Mouse (Mus musculus) kidney, postnatal 36 days (tissue): ENCODE results near the gene Rbfox3.
A peak's percentile ranks its signal among the peaks of the same experiment; 100 is the strongest.

Source experiments
- DNase-seq, 2 experiments: peaks; one replicate each; pipeline ENCODE4 v3.0.0; 2021 to 2022; ENCODE audit warnings: mixed read lengths in 2 of 2

Rbfox3 gene

DNA sequence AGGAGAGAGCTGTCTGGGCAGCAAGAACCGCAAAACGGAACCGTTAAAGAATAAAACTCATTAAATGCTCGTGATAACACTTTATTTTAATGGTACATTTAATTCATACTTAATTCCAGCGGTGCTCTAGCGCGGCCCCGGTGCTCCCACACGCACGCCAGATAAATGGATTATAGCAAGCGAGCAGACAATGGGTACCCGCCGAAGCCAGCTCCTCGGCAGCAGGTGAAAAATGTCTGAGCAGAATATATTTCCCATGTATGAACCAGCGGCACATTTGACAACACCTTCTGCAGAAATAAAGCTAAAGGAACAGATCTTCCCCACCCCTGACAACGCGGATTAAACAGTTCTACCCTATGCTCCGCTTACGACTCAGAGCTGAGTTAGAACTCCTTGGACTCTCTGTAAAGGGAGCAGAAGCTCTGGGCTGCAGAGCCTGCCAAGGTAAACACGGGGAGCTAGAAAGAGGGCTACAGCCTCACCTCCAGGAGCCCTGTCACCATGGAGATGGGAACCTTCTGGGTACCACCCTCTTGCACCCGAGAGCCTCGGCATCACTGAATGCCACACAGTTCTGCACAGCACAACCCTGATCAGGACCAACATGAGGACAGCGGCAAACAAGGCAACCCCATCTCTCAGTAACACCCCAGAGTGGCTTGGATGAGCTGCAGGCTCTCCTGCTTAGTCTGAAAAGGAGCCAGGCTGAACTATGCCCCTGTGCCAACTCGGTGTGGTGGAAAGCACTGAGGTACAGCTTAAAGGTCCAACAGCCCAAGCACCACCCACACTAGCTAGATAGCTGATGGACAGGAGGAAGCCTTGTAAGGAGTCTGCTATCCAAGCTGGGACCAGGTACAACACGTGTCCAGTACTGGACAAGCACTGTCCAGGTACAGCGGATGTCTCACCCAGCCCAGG lies 196.5 kb downstream of the Rbfox3 start:
- DNase-seq = no peak

DNA sequence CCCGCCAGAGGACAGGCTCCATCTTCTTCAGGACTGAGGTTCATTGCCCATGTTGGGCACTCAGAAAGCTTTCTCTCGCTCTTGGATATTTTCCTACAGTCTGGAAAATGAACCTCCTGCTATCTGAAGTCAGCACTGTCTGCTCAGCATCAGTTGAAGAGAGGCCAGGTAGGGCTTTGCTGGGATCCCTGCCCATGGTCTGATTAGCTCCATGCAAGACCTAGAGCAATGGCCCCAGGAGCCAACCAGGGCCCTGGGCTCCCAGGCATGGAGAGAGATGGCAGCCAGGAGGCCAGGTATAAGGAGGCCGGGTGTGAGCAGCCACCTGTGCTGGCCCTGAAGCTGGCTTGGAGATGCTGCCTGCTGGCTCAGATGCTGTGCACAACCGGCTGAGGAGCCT lies 198.6 kb downstream of the Rbfox3 start:
- no peak for DNase-seq

- DNase-seq = no peak
Observed at GRCm38 (mm10) chr11:118712058-118712457, 199.3 kb downstream of the Rbfox3 start.

DNA sequence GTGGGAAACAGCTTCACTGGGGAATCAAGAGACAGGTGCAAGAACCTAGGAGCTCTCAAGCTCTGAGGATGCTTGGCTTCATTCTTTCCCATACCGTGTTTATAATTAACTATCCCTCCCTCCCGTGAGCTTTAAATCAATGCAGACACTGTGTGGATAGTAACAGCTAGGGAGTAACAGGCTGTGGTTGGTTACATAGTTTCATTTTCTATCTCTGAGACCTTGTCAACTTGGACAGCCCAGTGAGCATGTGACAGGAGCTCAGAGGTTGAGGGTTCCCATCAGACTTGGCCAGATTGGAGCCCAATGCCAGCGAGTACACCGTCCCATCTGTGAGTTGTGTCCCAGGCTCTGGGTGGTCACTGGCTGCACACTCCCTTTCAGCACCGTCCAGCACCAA lies 201.4 kb downstream of the Rbfox3 start:
- no peak for DNase-seq

DNA sequence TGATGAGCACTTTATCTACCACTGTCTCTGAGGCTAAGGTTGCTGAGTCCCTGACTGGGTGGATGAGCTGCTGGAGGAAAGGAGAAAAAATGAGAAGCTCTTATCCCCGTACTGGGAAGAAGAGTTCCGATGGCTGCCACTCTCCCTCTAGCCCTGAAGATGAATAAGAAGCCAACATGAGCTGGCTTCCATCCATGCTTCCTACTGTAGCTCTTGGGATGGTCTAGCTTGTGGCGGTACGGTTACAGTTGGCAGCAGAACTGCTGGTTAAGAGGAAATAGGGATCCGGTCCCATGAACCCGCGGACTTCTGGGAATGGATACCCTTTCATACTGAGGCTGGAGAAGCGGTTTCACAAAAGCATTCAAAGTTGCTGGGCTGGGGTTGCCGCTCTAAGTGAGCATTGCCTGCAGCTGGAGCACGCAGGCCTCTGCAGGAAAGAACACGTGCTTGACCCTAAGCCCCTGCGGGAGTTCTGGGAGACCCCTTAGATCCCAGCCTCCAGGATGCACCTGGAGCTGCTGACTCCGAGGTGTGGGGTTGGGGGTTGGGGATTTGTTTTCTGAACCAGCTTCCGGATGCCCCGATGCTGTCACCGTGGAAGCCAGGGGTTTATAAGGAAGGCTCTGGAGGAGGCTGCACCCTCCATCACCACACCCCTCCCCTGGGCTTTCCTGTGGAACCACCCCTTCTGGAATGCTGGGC lies 215.0 kb downstream of the Rbfox3 start:
- DNase-seq = no peak

DNA sequence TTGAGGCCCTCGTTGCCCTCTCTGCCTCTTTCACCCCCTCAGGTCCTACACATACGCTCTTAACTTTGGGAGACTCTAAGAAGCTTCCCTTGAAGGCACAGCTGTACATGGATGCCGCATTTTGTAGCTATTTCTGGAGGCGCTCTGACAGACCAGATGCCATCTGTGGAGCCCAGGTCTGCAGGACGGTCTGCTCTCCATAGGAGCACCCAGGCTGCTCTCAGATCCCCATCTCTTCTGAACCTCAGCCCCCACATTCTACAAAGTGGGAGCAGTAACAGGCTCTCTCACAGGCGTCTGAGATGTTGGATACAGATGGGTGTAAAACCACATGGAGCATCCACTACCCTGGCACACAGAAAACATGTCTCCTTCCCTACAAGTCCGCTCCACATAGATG lies 218.1 kb downstream of the Rbfox3 start:
- no peak for DNase-seq

DNA sequence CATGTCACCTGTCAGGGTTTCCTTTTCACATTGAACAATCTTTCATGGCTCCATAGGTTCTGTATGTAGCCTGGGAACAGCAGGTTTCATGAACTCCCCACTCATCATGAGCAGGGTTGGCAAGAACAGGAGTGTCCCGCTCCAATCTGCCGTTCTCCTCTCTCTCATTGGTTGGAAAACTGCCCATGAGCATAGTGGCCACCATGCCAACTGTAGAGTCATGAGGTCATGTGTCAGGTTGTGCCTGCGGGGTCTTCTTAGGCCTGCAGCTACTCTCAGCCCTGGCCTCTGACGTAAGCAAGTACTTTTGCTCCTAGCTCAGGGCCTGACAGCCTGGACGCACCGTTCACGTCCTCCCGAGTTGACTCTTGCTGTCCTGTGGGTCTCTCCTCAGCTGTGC lies 221.1 kb downstream of the Rbfox3 start:
- no peak for DNase-seq

DNA sequence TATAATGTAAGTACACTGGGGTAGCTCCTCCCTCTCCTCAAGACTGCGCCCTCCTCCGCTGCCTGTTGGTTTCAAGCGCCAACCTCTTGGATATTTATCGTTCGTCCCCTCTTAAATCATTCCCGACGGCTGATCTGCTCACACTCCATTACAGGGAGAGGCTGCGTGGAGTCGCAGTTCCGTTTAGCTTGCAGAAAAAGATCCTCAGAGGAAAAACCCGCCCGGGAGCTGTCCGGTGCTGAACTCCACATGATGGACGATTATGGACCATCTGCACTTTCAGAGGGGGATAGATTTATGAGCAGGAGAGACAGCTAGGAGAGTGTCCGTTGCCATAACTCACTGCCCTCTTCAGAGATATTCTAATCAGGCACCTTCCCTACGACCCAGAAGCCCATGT lies 226.0 kb downstream of the Rbfox3 start:
- DNase-seq = peak in 1 of 2 experiments; percentile 58

DNA sequence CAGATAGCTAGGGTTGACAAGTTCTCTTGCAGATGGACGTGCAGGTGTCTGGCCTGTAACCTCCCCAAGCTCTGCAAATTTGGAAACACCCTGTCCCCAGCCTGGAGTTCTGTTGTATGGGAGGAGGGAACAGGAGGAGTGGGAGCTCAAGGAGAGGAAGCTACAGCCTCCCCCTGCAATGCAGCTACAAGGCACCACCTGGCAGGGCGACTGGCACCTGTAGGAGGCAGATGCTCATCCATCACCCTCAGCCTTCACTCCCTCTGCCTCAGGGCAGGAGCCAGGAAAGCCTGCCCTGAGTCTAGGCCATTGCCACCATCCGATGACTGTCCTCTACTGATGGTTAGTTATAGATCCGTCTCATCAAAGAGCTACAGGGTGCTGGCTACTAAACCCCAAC lies 226.7 kb downstream of the Rbfox3 start:
- DNase-seq = no peak

DNA sequence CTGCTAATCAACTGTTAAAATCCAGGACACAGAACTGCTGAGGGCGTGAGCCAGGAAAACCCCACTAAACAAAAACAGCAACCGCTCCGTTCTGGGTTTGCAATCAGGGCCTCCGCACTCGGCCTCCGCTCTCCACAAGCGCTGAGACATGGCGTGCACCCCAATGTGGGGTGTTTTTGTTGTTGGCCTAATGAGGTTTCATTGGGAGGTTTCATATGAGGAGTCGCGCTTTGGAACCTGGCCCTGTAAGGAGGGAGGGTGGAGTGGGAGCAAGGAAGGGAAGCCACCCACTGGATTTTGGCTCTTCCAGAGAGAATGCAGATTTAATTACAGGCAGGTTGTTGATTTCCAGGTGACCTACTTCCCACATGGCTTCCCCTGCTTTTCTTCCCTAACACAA lies 230.7 kb downstream of the Rbfox3 start:
- no peak for DNase-seq

DNA sequence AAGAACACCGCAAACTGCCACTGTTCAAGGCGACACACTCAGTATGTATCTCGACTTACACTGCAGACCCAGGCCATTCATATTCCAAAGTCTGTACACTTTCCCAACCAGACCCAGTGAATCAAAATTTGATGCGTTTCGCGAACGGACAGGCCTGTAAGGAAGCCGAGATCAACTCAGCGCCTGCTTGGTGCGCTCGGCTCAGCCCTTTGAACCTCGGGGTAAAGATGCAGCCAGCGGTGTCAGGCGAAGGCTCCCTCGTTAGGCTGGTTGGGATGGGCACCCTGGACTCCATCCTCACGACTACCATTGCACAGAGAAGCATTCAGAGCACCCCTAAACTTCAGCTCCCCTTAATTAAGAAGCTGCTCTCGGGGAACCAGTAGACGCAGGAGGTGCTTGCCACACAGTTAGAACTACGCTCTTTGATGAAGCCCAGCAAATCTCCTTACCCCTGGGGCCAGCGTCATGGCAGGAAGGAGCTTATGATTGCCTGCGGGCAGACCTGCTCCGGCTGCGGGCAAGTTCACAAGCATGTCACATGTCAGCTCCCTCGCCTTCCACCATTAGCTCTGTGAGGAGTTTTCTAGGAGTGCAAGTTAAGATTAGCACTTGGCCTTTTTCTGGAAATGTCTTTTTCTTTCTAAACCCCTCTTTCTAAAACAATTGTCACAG lies 231.5 kb downstream of the Rbfox3 start:
- no peak for DNase-seq

- no peak for DNase-seq
Observed at GRCm38 (mm10) chr11:118678515-118679104, 232.8 kb downstream of the Rbfox3 start.

- no peak for DNase-seq
Observed at GRCm38 (mm10) chr11:118677277-118677676, 234.1 kb downstream of the Rbfox3 start.

DNA sequence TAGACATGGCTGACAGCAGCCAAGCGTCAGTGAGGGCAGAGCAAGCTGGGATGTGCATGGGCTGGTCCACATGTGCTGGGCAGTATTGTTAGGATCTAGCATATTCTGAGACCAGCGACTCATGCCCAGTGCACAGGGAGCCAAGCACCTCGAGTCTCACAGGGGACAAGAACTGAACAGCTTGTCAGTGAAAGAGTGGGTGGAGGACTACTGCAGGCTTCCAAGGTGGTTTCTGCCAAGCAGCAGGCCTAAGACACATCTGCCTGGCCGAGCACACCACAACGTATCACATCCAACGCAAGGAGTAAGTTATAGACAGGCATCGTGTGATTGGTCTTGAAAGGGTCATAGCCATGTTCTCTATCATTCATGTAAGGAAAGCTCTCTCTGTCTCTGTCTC lies 235.0 kb downstream of the Rbfox3 start:
- no peak for DNase-seq

GRCm38 (mm10) chr11:118671958-118672357 lies 239.4 kb downstream of the Rbfox3 start:
- no peak for DNase-seq

DNA sequence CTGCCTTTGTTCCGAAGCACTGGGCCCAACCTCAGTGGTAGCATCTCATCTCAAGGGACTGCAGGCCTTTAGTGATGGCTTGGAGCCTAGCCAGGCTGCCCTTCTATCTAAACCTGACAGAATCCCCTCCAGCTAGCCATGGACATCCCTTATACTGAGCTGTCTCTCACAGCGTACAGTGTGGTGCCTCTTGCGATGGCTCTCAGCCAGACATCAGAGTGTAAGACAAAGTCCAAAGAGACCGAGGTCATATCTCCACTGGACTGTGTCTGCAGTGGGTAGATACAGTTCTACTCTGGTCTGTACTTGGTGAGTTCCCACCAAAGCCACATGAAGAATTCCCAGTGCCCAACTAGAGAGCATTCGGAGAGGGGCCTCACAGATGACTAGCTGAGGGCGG lies 240.2 kb downstream of the Rbfox3 start:
- peak; percentile 37 to 66 for DNase-seq

GRCm38 (mm10) chr11:118669820-118670219 lies 241.6 kb downstream of the Rbfox3 start:
- DNase-seq = peak in 1 of 2 experiments; percentile 9

GRCm38 (mm10) chr11:118668351-118668750 lies 243.0 kb downstream of the Rbfox3 start:
- peak; percentile 57 to 69 for DNase-seq

DNA sequence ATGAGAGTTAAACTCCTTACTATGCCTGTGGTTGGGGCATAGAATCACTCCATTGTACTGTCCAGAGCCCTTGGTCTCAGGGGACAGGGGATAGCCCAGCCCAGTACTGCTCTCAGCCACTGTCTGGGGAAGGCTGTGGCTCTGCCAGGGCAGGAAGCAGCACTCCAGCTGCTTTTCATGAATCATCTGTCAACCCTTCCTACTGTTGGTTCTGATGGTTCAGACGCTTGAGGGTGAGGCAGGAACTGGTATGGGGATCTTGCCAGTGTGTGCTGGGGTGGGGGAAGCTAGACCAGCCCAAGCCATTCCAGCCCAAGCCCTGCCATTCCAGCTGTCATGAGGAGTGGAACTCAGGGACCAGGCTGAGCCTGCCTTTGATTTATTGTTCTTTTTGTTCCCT lies 243.5 kb downstream of the Rbfox3 start:
- DNase-seq = peak; percentile 53 to 68

GRCm38 (mm10) chr11:118666172-118666571 lies 245.2 kb downstream of the Rbfox3 start:
- peak; percentile 26 to 56 for DNase-seq

- no peak for DNase-seq
Observed at GRCm38 (mm10) chr11:118663305-118663704, 248.1 kb downstream of the Rbfox3 start.

GRCm38 (mm10) chr11:118659305-118659704 lies 252.1 kb downstream of the Rbfox3 start:
- peak in 1 of 2 experiments; percentile 36 for DNase-seq

- DNase-seq = no peak
Observed at GRCm38 (mm10) chr11:118655833-118656232, 255.6 kb downstream of the Rbfox3 start.
